Mouse (Mus musculus) embryonic fibroblast, embryonic 13.5 days (primary cell): Measurements from ENCODE around the gene Rpp25l.

Experiments
- CTCF ChIP-seq: IDR thresholded peaks from 2 replicates; pipeline ENCODE4 v1.5.1; 2011; ENCODE audit warnings: mild to moderate bottlenecking, control low read depth, low read length, moderate library complexity, borderline replicate concordance; ENCODE audit not compliant: insufficient read depth
- POLR2A ChIP-seq: IDR thresholded peaks from 2 replicates; pipeline ENCODE4 v1.6.1; 2011; ENCODE audit warnings: low read depth, mild to moderate bottlenecking, control low read depth, low read length, moderate library complexity

GRCm38 (mm10) chr4:41662723-41663122 is 50.6 kb downstream of the Rpp25l start:
- TF ChIP-seq CTCF (no peak), POLR2A (no peak)
